Mouse (Mus musculus): Measurements from ENCODE around the gene Rnft1. TPM values are rescaled to one million over a fixed set of nuclear protein-coding genes. Genes with fewer than 3 reads are reported as not detected.

Gene Rnft1
- 15.0 and 15.2 TPM in 2 replicates for polyA plus RNA-seq (2015; fragmentation: Nextera tagmentation; extraction: Ambion mirVana)

DNA sequence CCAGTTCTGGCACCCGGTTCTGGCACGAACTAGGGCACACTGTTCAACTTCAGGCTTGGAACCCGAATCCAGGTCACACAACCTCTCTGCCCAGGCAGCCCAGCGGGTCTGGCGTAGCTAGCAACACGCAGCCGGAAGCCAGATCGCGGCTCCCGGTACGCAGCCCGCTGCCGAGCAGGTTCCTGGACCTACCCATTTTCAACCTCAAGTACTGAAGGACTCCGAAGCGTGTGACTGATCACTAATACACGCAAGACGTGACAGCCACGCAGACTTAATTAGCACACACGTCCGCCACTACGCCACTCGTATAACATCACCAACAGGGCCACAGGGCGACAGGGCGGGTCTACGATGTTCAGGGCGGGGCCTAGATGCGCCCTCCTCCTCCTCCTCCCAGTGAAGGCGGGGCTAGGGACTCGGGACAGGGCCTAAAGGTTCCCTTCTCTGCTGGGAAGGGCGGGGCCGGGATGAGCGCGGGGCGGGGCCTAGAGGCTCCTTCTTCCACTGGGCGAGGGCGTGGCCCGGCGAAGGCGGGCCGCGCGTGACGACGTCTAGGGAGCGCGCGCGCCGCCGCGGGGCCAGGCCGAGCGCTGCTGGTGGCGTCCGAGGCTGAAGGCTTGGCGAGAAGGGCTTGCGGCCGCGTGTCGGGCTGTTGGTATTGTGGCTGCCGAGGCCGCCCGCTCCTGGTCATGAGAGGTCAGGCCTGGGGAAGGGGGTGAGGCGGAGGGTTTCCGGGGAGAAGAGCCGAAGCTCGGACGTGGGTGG, at the start of gene Rnft1:
Rnft1 (plus strand) TSS at position 557 of the 768 bp plus-strand sequence.

DNA sequence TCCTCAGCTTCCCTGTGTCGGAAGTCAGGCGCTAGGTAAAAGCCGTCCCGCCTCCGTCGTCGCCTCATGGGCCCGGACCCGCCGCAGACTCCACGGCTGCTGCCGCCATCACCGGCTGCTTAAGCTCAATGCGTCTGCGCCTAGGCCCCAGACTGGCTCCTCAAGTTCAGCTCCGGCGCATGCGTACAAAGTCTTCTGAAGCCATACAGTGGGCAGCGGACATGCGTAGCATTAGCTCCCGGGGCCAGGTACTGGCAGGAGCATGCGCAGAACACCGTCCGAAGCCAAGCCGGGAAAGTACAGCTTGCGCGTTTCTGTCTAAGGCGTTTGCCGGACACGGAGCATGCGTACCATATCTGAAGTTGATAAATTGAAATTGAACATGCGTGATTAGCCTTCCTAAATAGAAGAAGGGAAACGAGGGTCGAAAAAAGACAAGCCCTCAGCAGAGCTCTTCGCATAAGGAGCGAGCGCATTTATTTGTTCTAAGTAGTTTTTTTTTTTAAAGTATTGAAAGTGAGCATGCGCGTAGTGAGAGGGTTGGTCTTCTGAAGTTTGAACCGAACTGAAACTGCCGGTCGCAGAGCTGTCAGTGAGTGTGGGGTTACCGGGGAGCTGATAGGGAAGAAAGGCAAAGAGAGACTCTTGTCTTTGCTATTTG, 60.3 kb downstream of the Rnft1 start, which contains the start of the genes Rps6kb1 and Tubd1:
Rps6kb1 (minus strand) TSS at position 167 of the 661 bp plus-strand sequence.
Tubd1 (plus strand) TSS at position 353 of the 661 bp plus-strand sequence.

Other genes with a start within 250 kb of the Rnft1 start
- 7.8 and 9.7 TPM in 2 replicates for gene Ints2, start 227.1 kb upstream of the Rnft1 start, polyA plus RNA-seq (2015; fragmentation: Nextera tagmentation; extraction: Ambion mirVana)
- 6.3 and 6.4 TPM in 2 replicates for gene Med13, start 127.1 kb upstream of the Rnft1 start, polyA plus RNA-seq (2015; fragmentation: Nextera tagmentation; extraction: Ambion mirVana)
- gene Rps6kb1, start 60.1 kb downstream of the Rnft1 start, polyA plus RNA-seq (2015; fragmentation: Nextera tagmentation; extraction: Ambion mirVana), result 58.2 and 65.2 TPM in 2 replicates
- gene Tubd1, start 60.3 kb downstream of the Rnft1 start, polyA plus RNA-seq (2015; fragmentation: Nextera tagmentation; extraction: Ambion mirVana), result 5.3 and 6.9 TPM in 2 replicates
- gene Vmp1, start 199.2 kb downstream of the Rnft1 start, polyA plus RNA-seq (2015; fragmentation: Nextera tagmentation; extraction: Ambion mirVana), result 131 and 143 TPM in 2 replicates
- 22.6 and 23.5 TPM in 2 replicates for gene Ptrh2, start 199.3 kb downstream of the Rnft1 start, polyA plus RNA-seq (2015; fragmentation: Nextera tagmentation; extraction: Ambion mirVana)

All from neural tube, postnatal 0 days (tissue).